Mouse (Mus musculus): ENCODE measurements around the gene Myom3.

Myom3 gene

GRCm38 (mm10) chr4:135855536-135856222, 96.2 kb downstream of the Myom3 start, which contains the start of gene Srsf10:
Gene Srsf10, plus strand, starts transcription at chr4:135855747.
- peak; percentile 99 for DNase-seq (ENCODE audit: low read depth, low spot score)

- peak; percentile 51 for DNase-seq (ENCODE audit: low read depth, low spot score)
Measured at GRCm38 (mm10) chr4:135856223-135857091, 96.9 kb downstream of the Myom3 start.

- no peak for DNase-seq (ENCODE audit: low read depth, low spot score)
Measured at GRCm38 (mm10) chr4:135857597-135858186, 98.2 kb downstream of the Myom3 start.
